Mouse (Mus musculus): ENCODE measurements around the gene Adap2.

- TF ChIP-seq POLR2A (IDR thresholded peaks at IDR 0.05; ENCODE audit: low read depth, low read length) (no peak), CTCF (IDR thresholded peaks at IDR 0.05; ENCODE audit: borderline replicate concordance, insufficient read depth, low read length) (no peak)
Observed at GRCm38 (mm10) chr11:80154501-80154900, 596 bp downstream of the Adap2 start.
